Mouse (Mus musculus) C2C12 (cell line): ENCODE results near the gene Plekha6. TPM values are rescaled to one million over a fixed set of nuclear protein-coding genes. Genes with fewer than 3 reads are reported as not detected.

Experiments
- H3K27me3 ChIP-seq: one replicate; pipeline ENCODE4 v1.6.1; 2011; ENCODE audit not compliant: control insufficient read depth, insufficient read depth, insufficient read length
- H3K36me3 ChIP-seq: one replicate; pipeline ENCODE4 v1.6.1; 2011; ENCODE audit not compliant: control insufficient read depth, insufficient read depth
- H3K4me3 ChIP-seq: one replicate; pipeline ENCODE4 v1.5.1; 2011; ENCODE audit warnings: mild to moderate bottlenecking, control low read depth; ENCODE audit not compliant: poor library complexity, insufficient read depth, severe bottlenecking
- H3K79me2 ChIP-seq: one replicate; pipeline ENCODE4 v1.6.1; 2011; ENCODE audit not compliant: control insufficient read depth, insufficient read depth
- H3K79me3 ChIP-seq: one replicate; pipeline ENCODE4 v1.6.1; 2011; ENCODE audit warnings: low read depth, control low read depth
- H3ac ChIP-seq: one replicate; pipeline ENCODE3; 2011; ENCODE audit warnings: low read depth; ENCODE audit not compliant: control insufficient read depth, insufficient read length
- CEBPB ChIP-seq: IDR thresholded peaks from one replicate; pipeline ENCODE4 v1.6.1; 2011; ENCODE audit warnings: low read depth, mild to moderate bottlenecking, control low read depth, moderate library complexity
- CTCF ChIP-seq: IDR thresholded peaks from one replicate; pipeline ENCODE4 v1.5.1; 2011; ENCODE audit not compliant: control insufficient read depth, insufficient read depth, insufficient read length
- FOSL1 ChIP-seq: IDR thresholded peaks from one replicate; pipeline ENCODE4 v1.8.0; 2011; ENCODE audit warnings: mild to moderate bottlenecking, low read length; ENCODE audit not compliant: poor library complexity, insufficient read depth, severe bottlenecking
- MAX ChIP-seq: IDR thresholded peaks from one replicate; pipeline ENCODE4 v1.6.1; 2011; ENCODE audit warnings: mild to moderate bottlenecking, control low read depth
- MYOD1 ChIP-seq: IDR thresholded peaks from one replicate; pipeline ENCODE4 v1.6.1; 2011; ENCODE audit warnings: low read depth; ENCODE audit not compliant: control insufficient read depth, insufficient read length
- MYOG ChIP-seq: IDR thresholded peaks from one replicate; pipeline ENCODE4 v1.6.1; 2011; ENCODE audit not compliant: control insufficient read depth, insufficient read length; ENCODE audit errors: extremely low read depth
- USF1 ChIP-seq: IDR thresholded peaks from one replicate; pipeline ENCODE4 v1.6.1; 2011; ENCODE audit warnings: low read depth, mild to moderate bottlenecking, control low read depth, moderate library complexity
- polyA plus RNA-seq: library from polyadenylated mRNA; unstranded; fragments of >200 nt; fragmentation: generic; extraction: Trizol; gene quantifications from one replicate; pipeline ENCODE4 v1.2.1, GENCODE M21; 2012; ENCODE audit warnings: missing spikeins

Plekha6 gene
- polyA plus RNA-seq, 1 experiment: 0.15 TPM

DNA sequence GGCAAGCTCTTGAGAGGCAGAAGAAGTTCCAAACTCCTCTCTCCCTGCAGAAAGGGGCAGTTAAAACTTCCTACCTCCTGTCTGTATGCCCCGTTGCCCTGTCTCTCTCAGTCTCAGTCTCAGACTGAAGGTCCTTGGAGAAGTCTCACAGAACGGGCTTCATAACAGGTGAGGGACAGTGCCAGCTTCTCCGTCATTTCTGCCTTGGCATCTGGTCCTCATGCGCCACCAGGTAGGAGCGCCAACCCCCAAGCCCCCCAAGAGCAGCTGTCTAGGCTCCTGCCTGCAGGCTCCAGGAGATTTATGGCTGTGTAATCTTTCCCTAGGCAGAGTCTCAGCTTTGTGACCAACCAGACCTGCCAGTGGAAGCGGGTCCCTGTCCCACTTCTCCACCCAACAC is 86.8 kb downstream of the Plekha6 start:
- H3ac ChIP-seq: no peak overlapping the region

DNA sequence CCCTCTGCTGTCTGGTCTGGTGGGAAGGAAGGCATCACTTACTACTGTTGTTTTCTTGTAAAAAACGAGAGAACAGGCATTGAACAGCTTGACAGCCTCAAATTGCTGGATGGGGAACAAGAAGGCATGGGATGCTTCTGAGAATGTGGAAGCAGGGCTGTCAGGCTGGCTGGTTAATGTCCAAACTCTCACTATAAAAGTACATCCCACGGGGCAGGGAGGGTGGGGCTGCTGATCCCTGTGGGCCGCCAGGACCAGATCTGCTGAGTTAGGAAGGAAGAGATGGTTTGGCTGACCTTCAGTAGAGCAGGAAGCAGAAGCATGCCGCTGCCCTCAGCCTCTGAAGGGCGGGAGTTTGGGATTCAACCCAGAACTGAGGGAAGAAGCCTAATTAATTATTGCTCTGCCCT is 87.6 kb downstream of the Plekha6 start:
- no peak for TF ChIP-seq CTCF
- no peak for TF ChIP-seq MYOD1
- no peak for TF ChIP-seq FOSL1
- TF ChIP-seq USF1: no peak
- no peak for TF ChIP-seq CEBPB
- no peak for TF ChIP-seq MYOG
- no peak for TF ChIP-seq MAX
- H3ac ChIP-seq: no peak overlapping the region
- H3K79me2 ChIP-seq: no peaks in the 10 kb centered on the region
- no peak overlapping the region for H3K4me3 ChIP-seq
- H3K79me3 ChIP-seq: no peaks in the 10 kb centered on the region
- H3K27me3 ChIP-seq: peaks cover 65% of the 10 kb centered on the region
- no peaks in the 10 kb centered on the region for H3K36me3 ChIP-seq

More for the DNA sequence above, 86.8 kb downstream of the Plekha6 start:
- no peaks in the 10 kb centered on the region for H3K79me3 ChIP-seq
- H3K4me3 ChIP-seq: no peak overlapping the region
- H3K36me3 ChIP-seq: no peaks in the 10 kb centered on the region
- no peaks in the 10 kb centered on the region for H3K79me2 ChIP-seq
- H3K27me3 ChIP-seq: peaks cover 59% of the 10 kb centered on the region
- TF ChIP-seq MYOG: no peak
- TF ChIP-seq CEBPB: no peak
- no peak for TF ChIP-seq USF1
- no peak for TF ChIP-seq CTCF
- TF ChIP-seq MAX: no peak
- no peak for TF ChIP-seq MYOD1
- TF ChIP-seq FOSL1: no peak

DNA sequence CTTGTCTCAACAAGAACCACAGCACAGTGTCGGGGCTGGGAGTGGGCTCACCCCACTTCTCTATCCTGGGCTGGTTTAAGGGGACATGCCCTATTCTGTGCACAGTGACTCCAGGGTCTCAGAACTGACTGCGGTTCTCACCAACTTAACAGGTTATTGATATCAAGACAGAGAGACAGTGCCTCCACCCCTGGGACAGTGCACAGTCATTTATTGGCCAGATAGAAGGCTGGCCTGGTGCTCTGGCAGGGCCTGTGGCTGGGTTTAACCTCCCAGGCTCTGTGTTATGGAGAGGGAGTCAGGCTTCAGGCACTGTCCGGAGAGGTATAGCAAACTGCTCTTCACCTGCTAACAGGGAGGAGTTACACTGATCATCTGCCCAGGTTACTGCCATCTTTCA is 88.2 kb downstream of the Plekha6 start:
- no peak overlapping the region for H3ac ChIP-seq
- no peaks in the 10 kb centered on the region for H3K79me3 ChIP-seq
- H3K79me2 ChIP-seq: no peaks in the 10 kb centered on the region
- H3K4me3 ChIP-seq: no peak overlapping the region
- no peak for TF ChIP-seq MAX
- TF ChIP-seq MYOG: no peak
- no peak for TF ChIP-seq FOSL1
- no peak for TF ChIP-seq CTCF
- TF ChIP-seq MYOD1: no peak
- no peak for TF ChIP-seq CEBPB
- TF ChIP-seq USF1: no peak
- no peaks in the 10 kb centered on the region for H3K36me3 ChIP-seq
- peaks cover 65% of the 10 kb centered on the region for H3K27me3 ChIP-seq

DNA sequence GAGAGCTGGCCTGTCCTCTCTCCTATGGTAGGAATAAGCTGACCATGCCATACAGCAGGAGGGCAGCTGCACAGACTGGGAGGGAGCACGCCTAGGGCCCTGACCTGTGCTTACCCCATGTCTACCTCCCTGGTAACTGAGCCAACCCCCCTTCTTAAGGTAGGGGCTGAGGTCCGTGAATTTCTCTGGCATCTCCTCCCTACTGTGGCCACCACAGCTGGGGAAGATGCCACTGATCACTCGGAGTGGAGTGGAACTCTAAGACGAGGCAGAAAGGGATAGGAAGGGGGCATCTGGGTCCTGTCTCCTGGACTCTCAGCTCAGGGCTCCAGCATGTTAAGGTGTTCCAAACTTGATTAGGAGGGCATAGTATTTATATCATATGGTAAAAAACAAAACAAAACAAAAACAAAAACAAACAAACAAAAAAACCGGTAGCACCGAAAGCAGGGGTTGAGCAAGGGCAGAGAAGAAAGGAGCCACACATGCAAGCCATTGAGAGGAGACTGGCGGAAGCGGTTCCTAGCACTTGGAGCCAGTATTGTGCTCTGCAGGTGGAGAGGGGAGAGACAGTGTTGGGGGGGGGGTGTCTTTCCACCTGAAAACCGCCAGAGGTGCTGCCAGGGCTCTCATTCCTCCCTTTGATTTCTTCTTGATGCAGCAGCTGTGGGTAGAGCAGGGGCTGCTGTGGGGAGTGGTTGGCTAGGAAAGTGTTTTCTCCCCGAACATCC is 89.0 kb downstream of the Plekha6 start:
- H3K4me3 ChIP-seq: no peak overlapping the region
- H3ac ChIP-seq: no peak overlapping the region
- H3K79me3 ChIP-seq: no peaks in the 10 kb centered on the region
- TF ChIP-seq CEBPB: no peak
- TF ChIP-seq CTCF: no peak
- no peak for TF ChIP-seq MYOG
- TF ChIP-seq FOSL1: no peak
- no peak for TF ChIP-seq USF1
- no peak for TF ChIP-seq MAX
- TF ChIP-seq MYOD1: no peak
- peaks cover 68% of the 10 kb centered on the region for H3K27me3 ChIP-seq
- H3K79me2 ChIP-seq: no peaks in the 10 kb centered on the region
- no peaks in the 10 kb centered on the region for H3K36me3 ChIP-seq

DNA sequence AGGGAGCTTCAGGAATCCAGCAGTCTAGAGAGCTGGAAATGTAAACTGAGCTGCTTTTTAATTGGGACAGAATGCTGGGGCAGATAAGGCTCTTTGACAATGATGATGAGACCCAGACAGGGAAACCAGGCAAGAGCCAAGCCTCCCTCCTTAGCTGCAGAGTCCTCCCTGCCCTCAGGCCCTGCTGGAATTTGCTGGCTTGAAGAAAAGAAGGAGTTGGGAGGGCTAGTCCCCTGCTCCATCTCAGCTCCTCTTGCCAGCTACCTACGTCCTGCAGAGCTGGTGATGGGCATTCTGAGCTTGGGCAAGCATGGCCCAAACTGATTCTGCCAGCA is 89.5 kb downstream of the Plekha6 start:
- Histone ChIP-seq H3K27me3 (peaks cover 73% of the 10 kb centered on the region), H3ac (no peak overlapping the region), H3K79me3 (no peaks in the 10 kb centered on the region), H3K36me3 (no peaks in the 10 kb centered on the region), H3K4me3 (no peak overlapping the region), H3K79me2 (no peaks in the 10 kb centered on the region)
- TF ChIP-seq MYOD1 (no peak), CTCF (no peak), CEBPB (no peak), MYOG (no peak), MAX (no peak), FOSL1 (no peak), USF1 (no peak)
